Mouse (Mus musculus): ENCODE results near the gene Ten1. TPM values are rescaled to one million over a fixed set of nuclear protein-coding genes. Genes with fewer than 3 reads are reported as not detected.

Ten1 gene
- total RNA-seq, 4 experiments from 2014 or later = 34.4 to 47.6 (median 39.6) TPM

- no peak for DNase-seq (ENCODE audit: low spot score in 2 of 2)
Observed at GRCm38 (mm10) chr11:116234901-116235300, 36.2 kb downstream of the Ten1 start.

GRCm38 (mm10) chr11:116237742-116238395 is 39.2 kb downstream of the Ten1 start, which contains the start of gene Evpl:
Gene Evpl, minus strand, starts transcription at chr11:116238077.
- DNase-seq (ENCODE audit: low spot score in 2 of 2) = no peak

GRCm38 (mm10) chr11:116239797-116240196 is 41.1 kb downstream of the Ten1 start:
- DNase-seq (ENCODE audit: low spot score in 2 of 2) = no peak

GRCm38 (mm10) chr11:116241744-116242235 is 43.1 kb downstream of the Ten1 start:
- DNase-seq (ENCODE audit: low spot score in 2 of 2) = no peak

- no peak for DNase-seq (ENCODE audit: low spot score in 2 of 2)
Observed at GRCm38 (mm10) chr11:116244580-116244979, 45.9 kb downstream of the Ten1 start.

GRCm38 (mm10) chr11:116245616-116246015 is 47.0 kb downstream of the Ten1 start:
- no peak for DNase-seq (ENCODE audit: low spot score in 2 of 2)

- DNase-seq (ENCODE audit: low spot score in 2 of 2) = no peak
Observed at GRCm38 (mm10) chr11:116247502-116248222, 49.0 kb downstream of the Ten1 start.

- DNase-seq (ENCODE audit: low spot score in 2 of 2) = no peak
Observed at GRCm38 (mm10) chr11:116250898-116251297, 52.2 kb downstream of the Ten1 start.

GRCm38 (mm10) chr11:116253076-116253600 is 54.5 kb downstream of the Ten1 start:
- no peak for DNase-seq (ENCODE audit: low spot score in 2 of 2)

- no peak for DNase-seq (ENCODE audit: low spot score in 2 of 2)
Observed at GRCm38 (mm10) chr11:116254627-116255026, 56.0 kb downstream of the Ten1 start.

GRCm38 (mm10) chr11:116255090-116255981 is 56.7 kb downstream of the Ten1 start:
- no peak for DNase-seq (ENCODE audit: low spot score in 2 of 2)

GRCm38 (mm10) chr11:116255982-116256675 is 57.5 kb downstream of the Ten1 start:
- DNase-seq (ENCODE audit: low spot score in 2 of 2) = no peak

GRCm38 (mm10) chr11:116259461-116259860 is 60.8 kb downstream of the Ten1 start:
- DNase-seq (ENCODE audit: low spot score in 2 of 2) = no peak

- DNase-seq (ENCODE audit: low spot score in 2 of 2) = no peak
Observed at GRCm38 (mm10) chr11:116260259-116260658, 61.6 kb downstream of the Ten1 start.

Other genes starting within 250 kb of the Ten1 start
- 10 to 100 TPM in 3 of 4 experiments, 1 to 10 TPM in 1; 9.4 to 13.4 (median 11.3) TPM for gene Itgb4, start 224.1 kb upstream of the Ten1 start, total RNA-seq (2022)
- gene Galk1, start 186.1 kb upstream of the Ten1 start, total RNA-seq (2022) = 10 to 100 TPM; 16.1 to 19.7 (median 18.6) TPM
- gene H3f3b, start 170.9 kb upstream of the Ten1 start, total RNA-seq (2022) = 100 to 1,000 TPM; 272 to 296 (median 284) TPM
- 10 to 100 TPM; 23.4 to 27.7 (median 25.0) TPM for gene Unk, start 168.5 kb upstream of the Ten1 start, total RNA-seq (2022)
- 1 to 10 TPM; 1.2 to 4.1 (median 1.7) TPM for gene Unc13d, start 120.9 kb upstream of the Ten1 start, total RNA-seq (2022)
- gene Wbp2, start 111.9 kb upstream of the Ten1 start, total RNA-seq (2022) = 100 to 1,000 TPM; 414 to 460 (median 438) TPM
- 1 to 10 TPM; 5.6 to 8.1 (median 7.0) TPM for gene Trim47, start 71.6 kb upstream of the Ten1 start, total RNA-seq (2022)
- 1 to 10 TPM; 6.3 to 7.7 (median 7.4) TPM for gene Trim65, start 67.7 kb upstream of the Ten1 start, total RNA-seq (2022)
- 10 to 100 TPM; 43.3 to 64.9 (median 56.2) TPM for gene Mrpl38, start 60.0 kb upstream of the Ten1 start, total RNA-seq (2022)
- gene Fbf1, start 30.7 kb upstream of the Ten1 start, total RNA-seq (2022) = 10 to 100 TPM; 68.8 to 81.3 (median 76.5) TPM
- 100 to 1,000 TPM; 122 to 132 (median 126) TPM for gene Acox1, start 190 bp downstream of the Ten1 start, total RNA-seq (2022)
- gene Evpl, start 39.2 kb downstream of the Ten1 start, total RNA-seq (2022) = 1 to 10 TPM; 2.1 to 2.8 (median 2.5) TPM
- gene Srp68, start 75.4 kb downstream of the Ten1 start, total RNA-seq (2022) = 10 to 100 TPM; 66.5 to 72.8 (median 70.5) TPM
- not detected for gene Galr2, start 82.1 kb downstream of the Ten1 start, total RNA-seq (2022)
- gene Exoc7, start 108.4 kb downstream of the Ten1 start, total RNA-seq (2022) = 100 to 1,000 TPM in 3 of 4 experiments, 10 to 100 TPM in 1; 99.6 to 115 (median 106) TPM
- gene Foxj1, start 136.5 kb downstream of the Ten1 start, total RNA-seq (2022) = 1 to 10 TPM; 4.4 to 8.6 (median 4.7) TPM
- 100 to 1,000 TPM; 242 to 283 (median 258) TPM for gene Rnf157, start 214.2 kb downstream of the Ten1 start, total RNA-seq (2022)
- 10 to 100 TPM; 22.7 to 25.8 (median 25.1) TPM for gene Ubald2, start 235.2 kb downstream of the Ten1 start, total RNA-seq (2022)